Mouse (Mus musculus): ENCODE measurements around the gene Mgat5.

DNA sequence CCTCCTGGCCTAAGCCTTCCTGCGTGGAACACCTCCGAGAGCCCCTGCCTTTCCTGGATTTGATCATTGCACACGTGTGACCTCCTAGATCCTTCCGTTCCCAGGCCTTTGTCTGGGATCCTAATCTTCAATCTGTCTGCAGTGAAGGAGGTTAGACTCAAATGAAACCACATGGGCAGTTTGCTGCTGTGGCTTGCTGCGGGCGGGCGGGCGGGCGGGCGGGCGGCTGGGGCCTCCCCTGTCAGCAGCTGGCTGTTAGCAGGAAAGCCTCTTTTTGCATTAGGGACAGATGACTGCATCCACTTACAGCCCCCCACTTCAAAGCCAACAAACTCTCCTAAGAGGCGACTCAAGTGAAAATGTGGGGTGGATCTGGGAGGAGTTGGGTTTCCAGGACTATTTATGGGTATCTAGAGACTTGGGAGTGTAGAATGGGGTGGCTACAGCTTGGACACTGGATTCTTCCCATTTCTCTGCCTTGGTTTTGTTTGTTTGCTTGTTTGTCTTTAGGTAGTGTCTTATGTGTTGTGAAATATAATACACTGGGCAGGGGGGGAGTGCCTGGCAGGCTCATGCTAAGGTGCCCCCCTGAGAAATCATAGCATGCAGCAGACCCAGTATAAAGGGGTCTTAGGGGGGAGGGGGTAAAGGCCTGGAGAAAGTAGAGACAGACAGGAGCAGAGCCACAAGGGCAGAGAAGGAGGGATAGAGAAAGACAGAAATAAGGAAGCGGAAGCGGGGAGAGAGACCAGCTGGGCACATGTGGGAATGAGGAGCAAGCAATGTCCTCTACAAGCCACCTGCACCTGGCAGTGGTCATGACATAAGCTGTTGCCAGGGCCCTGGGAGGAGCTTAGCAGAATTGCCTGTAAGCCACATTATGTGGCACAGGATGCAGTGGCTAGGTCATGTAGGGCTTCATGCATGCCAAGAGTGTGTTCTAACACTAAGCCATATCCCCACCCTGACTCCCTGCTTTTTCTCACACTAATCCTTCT, 238.4 kb downstream of the Mgat5 start:
- TF ChIP-seq CTCF (IDR thresholded peaks at IDR 0.05; ENCODE audit: low read depth, low read length) (no peak), GATA1 (IDR thresholded peaks at IDR 0.05; ENCODE audit: borderline replicate concordance, low read length) (no peak), POLR2AphosphoS5 (IDR thresholded peaks at IDR 0.05; ENCODE audit: insufficient replicate concordance, low read depth, low read length) (no peak), TAL1 (conservative IDR thresholded peaks at IDR 0.05; ENCODE audit: low read depth, low read length) (no peak), GATA2 (IDR thresholded peaks at IDR 0.05; ENCODE audit: borderline replicate concordance, low read depth, low read length) (no peak)

All from G1E (cell line).